Mouse (Mus musculus): ENCODE results near the gene Atp6ap2. TPM values are rescaled to one million over a fixed set of nuclear protein-coding genes. Genes with fewer than 3 reads are reported as not detected.

The Atp6ap2 gene
- polyA plus RNA-seq, 1 experiment from 2014 or later: 154 TPM

GRCm38 (mm10) chrX:12653879-12654278 is 66.3 kb downstream of the Atp6ap2 start:
- no peak overlapping the region for H3K4me3 ChIP-seq (ENCODE audit: low read depth, low read length)
- peaks cover 26% of the 10 kb centered on the region for H3K36me3 ChIP-seq (ENCODE audit: control insufficient read depth, insufficient read depth, low read length)
- DNase-seq (ENCODE audit: low spot score) (no peak), ATAC-seq (no peak)
- no peak overlapping the region for H3K9ac ChIP-seq (ENCODE audit: low read length)
- no peak overlapping the region for H3K4me2 ChIP-seq (ENCODE audit: low read length)
- H3K27me3 ChIP-seq (replicated peaks; ENCODE audit: control insufficient read depth, insufficient read depth, low read length): no peaks in the 10 kb centered on the region
- no peak overlapping the region for H3K27ac ChIP-seq (ENCODE audit: low read depth, low read length)
- H3K4me1 ChIP-seq (ENCODE audit: control insufficient read depth, insufficient read depth, low read length): no peaks in the 10 kb centered on the region
- WGBS: 76% methylated on average over 2 of the region's 2 CpGs
- no peaks in the 10 kb centered on the region for H3K9me3 ChIP-seq (replicated peaks; ENCODE audit: control insufficient read depth, low read length)

Other genes with a start within 250 kb of the Atp6ap2 start
- 29.5 and 31.5 TPM in 2 replicates for gene 1810030O07Rik, start 85.9 kb downstream of the Atp6ap2 start, polyA plus RNA-seq (2014; fragmentation: Nextera tagmentation; extraction: Ambion mirVana)
- gene Med14, start 174.3 kb downstream of the Atp6ap2 start, polyA plus RNA-seq (2014; fragmentation: Nextera tagmentation; extraction: Ambion mirVana): 17.8 and 18.6 TPM in 2 replicates

Data from forebrain, embryonic 14.5 days (tissue).